Mouse (Mus musculus): ENCODE measurements around the gene Astn2. TPM values are rescaled to one million over a fixed set of nuclear protein-coding genes. Genes with fewer than 3 reads are reported as not detected.

The Astn2 gene
- total RNA-seq, 2 experiments from 2014 or later, result 23.1 to 25.8 TPM

- intact Hi-C loops (cut with DNase I), result no loop called here
- no peak for DNase-seq
Observed at GRCm38 (mm10) chr4:65770952-65771351, 633.5 kb downstream of the Astn2 start.

- intact Hi-C loops (cut with DNase I), result no loop called here
- no peak for DNase-seq
Observed at GRCm38 (mm10) chr4:65767919-65768318, 636.5 kb downstream of the Astn2 start.

- no peak for DNase-seq
- intact Hi-C loops (cut with DNase I), result no loop called here
Observed at GRCm38 (mm10) chr4:65767431-65767830, 637.0 kb downstream of the Astn2 start.

GRCm38 (mm10) chr4:65765312-65765711 is 639.1 kb downstream of the Astn2 start:
- DNase-seq, result no peak
- intact Hi-C loops (cut with DNase I), result no loop called here

- intact Hi-C loops (cut with DNase I), result no loop called here
- DNase-seq, result peak; percentile 8
Observed at GRCm38 (mm10) chr4:65764275-65764674, 640.1 kb downstream of the Astn2 start.

GRCm38 (mm10) chr4:65763823-65764222 is 640.6 kb downstream of the Astn2 start:
- DNase-seq, result peak; percentile 16
- intact Hi-C loops (cut with DNase I), result no loop called here

- intact Hi-C loops (cut with DNase I), result no loop called here
- DNase-seq, result peak; percentile 5
Observed at GRCm38 (mm10) chr4:65762116-65762515, 642.3 kb downstream of the Astn2 start.

GRCm38 (mm10) chr4:65761658-65762057 is 642.8 kb downstream of the Astn2 start:
- intact Hi-C loops (cut with DNase I), result no loop called here
- DNase-seq, result no peak

GRCm38 (mm10) chr4:65758875-65759201 is 645.6 kb downstream of the Astn2 start:
- intact Hi-C loops (cut with DNase I), result no loop called here
- no peak for DNase-seq

GRCm38 (mm10) chr4:65758174-65758874 is 646.1 kb downstream of the Astn2 start:
- intact Hi-C loops (cut with DNase I), result no loop called here
- DNase-seq, result no peak

- no peak for DNase-seq
- intact Hi-C loops (cut with DNase I), result no loop called here
Observed at GRCm38 (mm10) chr4:65752941-65753340, 651.5 kb downstream of the Astn2 start.

GRCm38 (mm10) chr4:65744788-65745187 is 659.6 kb downstream of the Astn2 start:
- no peak for DNase-seq
- intact Hi-C loops (cut with DNase I), result no loop called here

- no peak for DNase-seq
- intact Hi-C loops (cut with DNase I), result no loop called here
Observed at GRCm38 (mm10) chr4:65744088-65744610, 660.3 kb downstream of the Astn2 start.

GRCm38 (mm10) chr4:65743160-65743691 is 661.2 kb downstream of the Astn2 start:
- intact Hi-C loops (cut with DNase I), result no loop called here
- DNase-seq, result no peak

- DNase-seq, result no peak
- intact Hi-C loops (cut with DNase I), result no loop called here
Observed at GRCm38 (mm10) chr4:65724414-65724813, 680.0 kb downstream of the Astn2 start.

- intact Hi-C loops (cut with DNase I), result no loop called here
Observed at GRCm38 (mm10) chr4:65719610-65720009, 684.8 kb downstream of the Astn2 start.

GRCm38 (mm10) chr4:65717899-65718298 is 686.5 kb downstream of the Astn2 start:
- DNase-seq, result no peak
- intact Hi-C loops (cut with DNase I), result no loop called here

More at GRCm38 (mm10) chr4:65719610-65720009, 684.8 kb downstream of the Astn2 start:
- no peak for DNase-seq

GRCm38 (mm10) chr4:65716086-65716485 is 688.3 kb downstream of the Astn2 start:
- no peak for DNase-seq
- intact Hi-C loops (cut with DNase I), result no loop called here

GRCm38 (mm10) chr4:65711678-65712077 is 692.7 kb downstream of the Astn2 start:
- DNase-seq, result peak; percentile 6
- intact Hi-C loops (cut with DNase I), result no loop called here

GRCm38 (mm10) chr4:65710623-65711022 is 693.8 kb downstream of the Astn2 start:
- intact Hi-C loops (cut with DNase I), result no loop called here
- no peak for DNase-seq

GRCm38 (mm10) chr4:65701848-65702247 is 702.6 kb downstream of the Astn2 start:
- intact Hi-C loops (cut with DNase I), result no loop called here
- DNase-seq, result no peak

- intact Hi-C loops (cut with DNase I), result no loop called here
- no peak for DNase-seq
Observed at GRCm38 (mm10) chr4:65699743-65700361, 704.6 kb downstream of the Astn2 start.
